Mouse (Mus musculus): ENCODE results near the gene Arrdc3. TPM values are rescaled to one million over a fixed set of nuclear protein-coding genes. Genes with fewer than 3 reads are reported as not detected.
"Not testable (repeated sequence)": the region's sequence is repeated elsewhere in the genome, so short reads cannot be mapped to it uniquely, and the experiment has no call there.

Gene Arrdc3
- 302 and 332 TPM in 2 replicates for total RNA-seq (2017)

GRCm38 (mm10) chr13:80883190-80883589 lies at the start of gene Arrdc3:
Arrdc3 (plus strand) TSS chr13:80883384.
- ATAC-seq (ENCODE audit: extremely low read depth, insufficient number of reproducible peaks, low FRiP score, poor library complexity, severe bottlenecking): peak; percentile 33

- ATAC-seq (ENCODE audit: extremely low read depth, insufficient number of reproducible peaks, low FRiP score, poor library complexity, severe bottlenecking): peak; percentile 96
Observed at GRCm38 (mm10) chr13:80862215-80862614, 21.0 kb upstream of the Arrdc3 start.

DNA sequence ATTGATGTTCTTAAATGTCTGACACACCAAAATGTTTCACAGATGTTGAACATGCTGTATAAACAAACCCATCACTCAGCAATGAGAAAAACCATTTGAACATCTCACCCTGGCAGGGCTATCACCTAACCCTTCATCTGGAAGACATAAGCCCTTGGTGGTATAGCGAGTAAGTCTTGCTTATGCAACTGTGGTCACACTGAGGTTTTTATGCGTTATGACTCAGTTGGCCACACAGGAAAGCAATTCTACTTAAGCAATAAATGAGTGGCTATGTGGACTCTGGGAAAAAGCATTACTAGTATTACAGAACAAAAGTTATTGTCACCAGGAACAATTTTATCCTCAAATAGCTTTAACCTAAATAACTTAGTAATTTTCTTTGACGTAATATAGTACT lies 19.0 kb upstream of the Arrdc3 start:
- ATAC-seq (ENCODE audit: extremely low read depth, insufficient number of reproducible peaks, low FRiP score, poor library complexity, severe bottlenecking): no peak

DNA sequence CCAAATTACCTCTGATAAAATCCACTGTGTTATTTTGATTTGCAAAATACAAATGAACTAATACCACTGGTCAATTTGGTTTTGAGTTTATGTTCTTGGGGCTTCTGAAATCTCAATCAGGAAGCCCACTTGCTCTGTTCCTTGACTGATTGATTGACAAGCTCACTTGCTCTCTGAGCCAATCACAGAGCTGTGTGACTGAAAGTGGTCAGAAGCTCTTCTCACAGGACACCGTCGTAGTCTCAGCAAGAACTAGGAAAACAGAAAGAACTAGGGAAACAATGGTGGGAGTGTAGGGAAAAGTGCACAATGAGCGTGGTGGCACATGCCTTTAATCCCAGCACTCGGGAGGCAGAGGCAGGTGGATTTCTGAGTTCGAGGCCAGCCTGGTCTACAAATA lies 8.1 kb upstream of the Arrdc3 start:
- no peak for ATAC-seq (ENCODE audit: extremely low read depth, insufficient number of reproducible peaks, low FRiP score, poor library complexity, severe bottlenecking)

GRCm38 (mm10) chr13:80880756-80881155 lies 2.4 kb upstream of the Arrdc3 start:
- no peak for ATAC-seq (ENCODE audit: extremely low read depth, insufficient number of reproducible peaks, low FRiP score, poor library complexity, severe bottlenecking)

- ATAC-seq (ENCODE audit: extremely low read depth, insufficient number of reproducible peaks, low FRiP score, poor library complexity, severe bottlenecking): peak; percentile 45
Observed at GRCm38 (mm10) chr13:80881722-80882500, 1.3 kb upstream of the Arrdc3 start.

DNA sequence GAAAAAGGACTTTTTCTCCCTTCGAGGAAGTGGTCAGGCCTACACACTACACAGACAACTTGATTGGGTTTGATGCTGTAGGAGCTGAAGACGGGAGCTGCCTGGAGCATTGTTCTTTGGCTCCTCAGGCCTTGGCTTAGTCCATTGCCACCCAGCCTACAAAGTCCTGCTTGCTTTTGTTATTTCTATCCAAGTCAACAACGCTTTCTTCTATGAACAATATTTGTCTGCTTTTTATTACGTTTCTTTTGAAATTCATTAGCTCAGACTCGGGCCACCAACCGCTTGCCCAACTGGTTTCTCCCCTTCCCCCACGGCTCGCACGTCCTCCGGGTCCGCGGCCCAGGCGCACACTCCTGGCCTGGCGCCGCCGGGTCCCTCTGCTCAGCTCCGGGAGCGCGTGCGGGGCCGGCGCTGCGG lies 458 bp upstream of the Arrdc3 start:
- ATAC-seq (ENCODE audit: extremely low read depth, insufficient number of reproducible peaks, low FRiP score, poor library complexity, severe bottlenecking): no peak

DNA sequence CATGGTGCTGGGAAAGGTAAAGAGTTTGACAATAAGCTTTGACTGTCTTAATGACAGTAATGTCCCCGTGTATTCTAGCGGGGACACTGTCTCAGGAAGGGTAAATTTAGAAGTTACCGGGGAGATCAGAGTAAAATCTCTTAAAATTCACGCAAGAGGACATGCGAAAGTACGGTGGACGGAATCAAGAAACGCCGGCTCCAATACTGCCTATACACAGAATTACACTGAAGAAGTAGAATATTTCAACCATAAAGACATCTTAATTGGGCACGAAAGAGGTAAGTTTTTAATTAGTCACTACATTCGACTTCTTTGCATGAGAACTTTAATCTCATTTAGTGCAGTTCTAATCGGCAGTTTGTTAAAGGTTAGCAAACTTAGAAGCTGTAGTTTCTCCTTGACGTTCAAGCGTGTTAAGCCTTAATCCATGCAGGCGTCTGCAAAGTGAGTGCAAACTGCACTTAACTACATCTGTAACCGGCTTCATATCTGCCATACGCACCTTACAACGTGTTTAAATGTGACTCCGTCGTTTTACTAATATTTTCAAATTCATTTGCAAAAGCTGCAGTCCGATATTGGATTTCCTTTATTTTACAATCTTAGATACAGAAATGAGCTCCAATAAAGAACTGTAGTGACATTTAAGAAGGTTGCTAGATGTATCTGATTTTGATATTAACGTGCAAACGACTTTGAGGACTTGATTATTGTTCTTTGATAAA lies 629 bp downstream of the Arrdc3 start:
- ATAC-seq (ENCODE audit: extremely low read depth, insufficient number of reproducible peaks, low FRiP score, poor library complexity, severe bottlenecking): no peak

DNA sequence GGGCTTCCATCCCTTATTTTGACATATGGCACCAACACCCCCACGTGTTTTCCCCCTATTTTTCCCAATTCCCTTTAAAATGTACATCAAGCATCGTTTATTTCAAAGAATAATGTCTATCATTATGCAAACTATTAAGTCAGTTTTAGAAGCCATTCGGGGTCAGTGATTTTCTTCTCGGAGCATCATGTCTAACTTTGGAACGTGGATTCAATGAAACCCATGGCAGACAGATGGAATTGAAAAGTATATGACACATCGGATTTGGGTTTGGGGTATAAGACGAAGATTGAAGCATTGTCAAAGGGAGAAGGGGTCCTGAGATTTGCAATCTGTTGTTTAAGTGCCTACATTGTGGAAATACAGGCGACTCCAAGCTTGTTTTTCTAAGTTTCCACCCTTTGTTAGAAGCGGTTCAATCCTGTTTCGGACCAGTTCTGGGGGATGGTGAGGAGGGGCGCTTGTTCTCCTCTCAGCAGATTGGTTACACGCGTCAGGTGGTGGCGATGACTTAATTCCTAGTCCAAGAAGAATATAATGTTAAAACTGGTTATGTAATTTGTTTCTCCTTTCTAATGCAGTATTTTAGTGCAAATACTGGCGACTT lies 1.3 kb downstream of the Arrdc3 start:
- ATAC-seq (ENCODE audit: extremely low read depth, insufficient number of reproducible peaks, low FRiP score, poor library complexity, severe bottlenecking): peak; percentile 22

DNA sequence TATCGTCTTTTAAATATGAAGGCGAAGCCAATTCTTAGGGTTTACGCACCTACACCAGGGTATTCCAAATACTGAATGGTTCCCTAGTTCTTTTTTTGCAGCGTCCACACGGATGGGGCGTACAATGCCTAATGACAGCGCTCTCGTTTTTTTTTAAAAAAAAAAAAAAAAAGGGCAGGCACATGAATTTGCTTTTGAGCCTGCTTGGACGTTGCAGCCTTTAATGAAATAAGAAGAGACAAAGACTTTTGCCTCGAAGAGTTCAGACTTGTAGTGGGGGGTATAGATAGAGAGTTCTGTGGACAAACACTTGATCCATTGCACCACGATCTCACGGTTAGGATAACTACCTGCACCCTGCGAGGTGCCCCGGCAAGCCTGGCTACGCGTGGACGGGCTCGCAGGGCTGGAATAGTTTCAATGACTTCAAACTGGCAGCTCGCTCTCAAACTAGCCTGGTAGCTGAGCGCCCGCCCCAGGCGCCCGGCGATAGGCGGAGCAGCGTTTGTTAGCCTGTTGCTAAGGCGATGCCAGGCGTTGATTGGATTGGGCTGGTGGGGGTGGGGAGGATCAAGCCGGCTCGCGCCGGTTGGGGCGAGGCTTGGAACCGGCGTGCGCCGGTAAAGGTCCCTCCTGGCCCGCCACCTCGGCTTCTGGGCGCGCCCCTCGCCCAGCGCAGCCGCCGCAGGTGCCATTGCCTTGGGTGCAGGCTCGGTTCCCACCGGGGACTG lies 2.1 kb downstream of the Arrdc3 start:
- ATAC-seq (ENCODE audit: extremely low read depth, insufficient number of reproducible peaks, low FRiP score, poor library complexity, severe bottlenecking): peak; percentile 57

DNA sequence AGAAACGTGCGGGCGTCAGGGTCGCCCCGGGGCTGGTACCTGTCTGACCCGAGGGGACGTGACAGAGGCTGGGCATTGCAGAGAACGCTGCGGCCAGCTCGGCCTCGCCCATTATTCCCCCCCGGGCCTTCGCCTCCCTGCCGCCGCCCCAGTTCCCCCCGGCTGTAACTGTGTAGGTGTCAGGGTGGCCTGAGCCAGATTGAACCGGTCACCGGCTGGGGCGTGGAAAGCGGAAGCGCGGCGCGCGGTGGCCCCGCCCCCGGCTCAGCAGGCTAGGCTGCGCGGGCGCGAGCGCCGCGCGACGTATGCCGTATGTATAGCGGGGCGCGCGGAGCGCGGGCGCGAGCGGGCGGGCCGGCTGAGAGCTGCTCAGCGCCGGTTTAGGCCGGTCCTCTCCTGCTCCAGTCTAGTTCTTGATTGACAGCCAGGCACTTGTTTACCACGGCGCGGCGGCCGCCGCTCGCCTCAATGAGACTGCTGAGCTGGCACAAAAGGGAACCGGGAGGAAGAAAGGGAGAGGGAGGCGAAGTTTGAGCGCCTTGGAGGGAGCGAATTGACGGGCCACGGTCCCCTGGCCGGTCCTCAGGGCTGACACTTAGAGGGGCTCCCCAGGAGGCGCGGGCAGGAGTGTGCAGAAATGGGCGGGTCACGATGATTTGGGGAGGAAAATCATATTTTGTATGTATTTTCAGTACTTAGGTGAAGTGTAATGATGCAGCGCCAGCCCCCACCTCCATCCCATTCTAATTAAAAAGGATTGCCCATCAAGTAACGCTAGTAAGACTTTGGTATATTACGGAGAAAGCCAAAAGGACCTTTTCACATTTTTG lies 2.9 kb downstream of the Arrdc3 start:
- ATAC-seq (ENCODE audit: extremely low read depth, insufficient number of reproducible peaks, low FRiP score, poor library complexity, severe bottlenecking): peak; percentile 47

DNA sequence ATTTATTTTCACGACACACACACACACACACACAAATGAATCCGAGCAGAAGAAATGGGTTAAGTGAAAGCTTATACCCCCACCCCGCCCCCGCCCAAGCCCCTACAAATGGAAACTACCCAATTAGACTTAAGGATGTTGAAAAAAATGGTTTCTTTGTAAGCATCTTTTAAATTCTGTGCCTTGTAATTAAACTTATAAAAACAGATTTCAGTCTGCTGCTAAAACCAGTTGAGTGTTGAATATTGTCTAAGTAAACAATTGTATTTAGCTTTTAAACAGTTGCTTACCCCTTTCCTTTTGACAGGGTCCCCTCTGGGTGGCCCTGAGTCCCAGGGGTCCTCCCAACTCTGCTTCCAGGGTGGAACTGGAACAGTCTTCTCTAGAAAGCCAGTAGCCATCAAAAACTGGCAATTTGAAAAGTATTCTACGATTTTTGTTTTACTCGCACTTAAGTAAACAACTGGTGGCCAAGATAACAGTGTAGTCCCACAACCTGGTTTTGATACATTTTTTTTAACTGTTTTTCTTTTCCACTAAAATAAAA lies 3.6 kb downstream of the Arrdc3 start:
- ATAC-seq (ENCODE audit: extremely low read depth, insufficient number of reproducible peaks, low FRiP score, poor library complexity, severe bottlenecking): no peak

DNA sequence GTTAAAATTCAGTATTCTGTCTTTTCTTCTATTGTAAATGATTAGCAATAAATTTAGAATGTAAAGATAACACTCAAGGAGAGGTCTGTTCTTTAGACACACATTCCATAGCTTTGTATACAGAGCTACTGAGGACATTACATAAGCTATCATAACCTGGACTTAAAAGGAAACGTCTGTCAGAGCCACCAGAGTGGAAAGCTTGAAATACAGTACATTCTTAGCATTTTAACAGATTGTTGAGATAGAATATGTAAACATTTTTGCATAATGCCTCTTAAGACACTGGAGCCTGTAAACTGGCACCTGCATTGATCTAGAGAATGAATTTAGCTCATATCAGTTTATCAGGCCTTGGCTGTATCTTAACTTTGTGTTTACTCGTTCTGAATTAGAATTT lies 4.7 kb downstream of the Arrdc3 start:
- ATAC-seq (ENCODE audit: extremely low read depth, insufficient number of reproducible peaks, low FRiP score, poor library complexity, severe bottlenecking): no peak

- ATAC-seq (ENCODE audit: extremely low read depth, insufficient number of reproducible peaks, low FRiP score, poor library complexity, severe bottlenecking): not testable (repeated sequence)
Observed at GRCm38 (mm10) chr13:80894928-80895327, 11.7 kb downstream of the Arrdc3 start.

DNA sequence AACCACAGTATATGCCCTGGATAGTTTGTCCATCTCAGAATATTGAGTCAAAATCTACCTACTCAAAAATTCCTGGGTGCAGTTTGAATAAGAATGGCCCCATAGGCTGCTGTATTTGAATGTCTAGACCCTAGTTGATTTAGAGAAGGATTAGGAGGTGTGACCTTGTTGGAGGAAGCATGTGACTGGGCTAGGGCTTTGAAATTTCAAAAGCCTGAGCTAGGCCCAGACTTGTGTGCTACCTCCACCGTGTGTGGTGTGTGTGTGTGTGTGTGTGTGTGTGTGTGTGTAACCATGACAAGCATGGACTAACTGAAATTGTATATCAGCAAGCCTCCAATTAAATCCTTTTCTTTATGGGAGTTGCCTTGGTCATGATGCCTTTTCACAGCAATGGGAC lies 14.2 kb downstream of the Arrdc3 start:
- ATAC-seq (ENCODE audit: extremely low read depth, insufficient number of reproducible peaks, low FRiP score, poor library complexity, severe bottlenecking): no peak

GRCm38 (mm10) chr13:80898095-80898494 lies 14.9 kb downstream of the Arrdc3 start:
- no peak for ATAC-seq (ENCODE audit: extremely low read depth, insufficient number of reproducible peaks, low FRiP score, poor library complexity, severe bottlenecking)

- ATAC-seq (ENCODE audit: extremely low read depth, insufficient number of reproducible peaks, low FRiP score, poor library complexity, severe bottlenecking): no peak
Observed at GRCm38 (mm10) chr13:80899435-80900029, 16.3 kb downstream of the Arrdc3 start.

DNA sequence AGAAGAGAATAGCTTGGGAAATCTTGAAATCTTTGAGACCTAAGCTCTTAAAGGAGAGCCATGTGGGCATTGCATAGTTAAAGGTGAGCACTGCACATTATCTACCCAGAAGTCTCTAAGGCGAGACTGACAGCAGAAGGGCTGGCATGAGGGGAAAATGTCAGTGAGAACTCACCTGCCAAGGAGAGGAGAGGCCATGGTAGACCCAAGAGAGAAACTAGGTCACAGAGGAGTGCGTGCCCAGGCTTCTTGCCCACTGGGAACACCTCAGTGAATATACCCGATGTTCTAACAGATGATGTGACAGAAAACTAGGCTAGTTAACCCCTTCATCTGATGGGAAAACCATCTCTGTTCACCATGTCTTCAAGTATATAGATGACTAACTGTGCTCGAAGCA lies 18.2 kb downstream of the Arrdc3 start:
- no peak for ATAC-seq (ENCODE audit: extremely low read depth, insufficient number of reproducible peaks, low FRiP score, poor library complexity, severe bottlenecking)

All from neutrophil, adult 5-6 weeks (primary cell).